Mouse (Mus musculus) right cerebral cortex, postnatal 25 days (tissue): ENCODE results near the gene Eif3g.
A peak's percentile ranks its signal among the peaks of the same experiment; 100 is the strongest.

ENCODE experiments used
- DNase-seq: peaks from one replicate; pipeline ENCODE4 v3.0.0; 2022

The Eif3g gene

GRCm38 (mm10) chr9:20898511-20899073 lies at the start of gene Eif3g:
Gene Eif3g, minus strand, starts transcription at chr9:20898623.
- DNase-seq = peak; percentile 83

GRCm38 (mm10) chr9:20946066-20946880 lies 47.9 kb upstream of the Eif3g start:
- no peak for DNase-seq

DNA sequence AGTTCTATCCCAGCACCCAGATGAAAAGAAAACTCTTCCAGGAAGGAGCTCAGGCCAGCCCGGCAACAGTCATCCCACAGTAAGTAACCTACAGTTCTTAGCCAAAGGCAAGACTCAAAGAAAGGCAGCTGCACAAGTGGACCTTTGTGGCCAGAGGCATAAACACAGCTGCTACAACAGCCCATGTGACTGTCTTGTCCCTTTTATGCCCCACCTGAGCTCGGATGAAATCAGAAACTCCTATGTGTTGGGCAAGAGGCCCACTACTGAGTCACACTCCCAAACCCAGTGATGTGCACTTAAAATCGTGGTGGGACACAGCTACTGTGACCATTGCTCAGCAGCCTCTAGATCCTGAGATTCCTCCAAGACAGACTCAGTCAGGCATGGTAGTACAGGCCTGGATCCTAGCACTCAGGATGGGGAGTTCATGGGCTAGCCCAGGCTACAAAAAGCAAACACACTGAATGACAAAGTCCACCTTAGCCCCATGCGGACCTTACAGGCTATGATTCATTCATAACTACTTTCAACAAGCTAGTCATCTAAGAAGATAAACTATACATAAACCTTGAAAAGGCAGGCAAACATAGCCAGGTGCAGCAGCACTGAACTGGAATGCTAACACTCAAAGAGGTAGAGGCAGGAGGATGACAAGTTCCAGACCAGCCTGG lies 46.4 kb upstream of the Eif3g start:
- DNase-seq = no peak

DNA sequence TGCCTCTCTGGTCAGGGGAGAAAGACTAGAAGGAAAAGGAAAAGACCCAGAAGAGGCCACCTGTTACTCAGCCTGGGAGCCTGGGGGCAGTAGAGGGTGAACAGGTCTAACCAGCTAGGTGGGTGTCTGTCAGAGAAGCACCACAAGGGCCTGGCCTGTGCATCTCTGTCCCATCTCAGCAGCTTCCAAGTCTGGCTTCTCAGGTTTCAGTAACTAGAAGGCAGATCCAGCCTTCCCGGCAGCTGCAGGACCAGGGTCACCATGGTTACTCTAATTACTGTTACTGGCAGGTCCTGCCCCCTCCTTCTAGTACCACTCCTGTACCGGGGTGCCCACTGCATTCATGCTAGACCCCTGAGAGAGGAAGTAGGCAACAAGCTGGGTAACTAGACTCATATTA lies 45.5 kb upstream of the Eif3g start:
- DNase-seq = no peak

DNA sequence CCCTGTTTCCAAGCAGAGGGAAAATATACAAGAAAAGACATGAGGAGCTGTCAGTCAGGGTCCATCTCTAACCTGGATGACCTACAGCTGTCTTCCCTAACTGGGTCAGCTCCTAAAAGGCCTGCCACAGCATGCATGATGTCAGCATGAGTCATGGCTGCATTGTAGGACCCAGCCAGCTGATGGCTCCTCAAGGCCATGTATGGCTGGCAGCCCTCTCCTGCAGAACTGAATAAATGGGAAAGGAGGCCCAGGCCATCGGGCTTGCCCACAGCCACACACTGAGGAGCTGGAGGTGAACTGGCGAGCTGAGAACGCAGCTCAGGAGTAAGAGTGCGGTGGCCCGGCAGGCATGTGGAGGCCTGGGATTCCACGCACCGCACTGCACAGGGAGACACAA lies 45.0 kb upstream of the Eif3g start:
- no peak for DNase-seq

DNA sequence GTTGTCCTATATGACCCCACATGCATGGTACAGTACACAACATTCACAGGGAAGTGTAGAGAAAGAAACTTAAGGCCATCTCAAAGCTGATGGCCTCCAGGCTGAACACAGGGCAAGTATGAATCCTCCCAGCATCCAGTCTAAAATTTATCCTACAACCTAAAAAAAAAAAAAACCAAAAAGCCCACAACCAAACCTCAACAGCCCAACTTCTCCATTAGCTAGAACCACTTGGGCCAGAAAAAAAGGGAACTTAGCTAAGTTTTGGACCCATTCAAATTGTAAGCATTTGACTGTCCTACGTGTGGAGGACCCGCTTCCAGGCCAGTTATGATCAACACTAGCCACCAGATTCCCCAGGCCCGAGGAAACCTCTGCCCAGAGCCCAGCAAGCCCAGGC lies 24.8 kb upstream of the Eif3g start:
- no peak for DNase-seq

DNA sequence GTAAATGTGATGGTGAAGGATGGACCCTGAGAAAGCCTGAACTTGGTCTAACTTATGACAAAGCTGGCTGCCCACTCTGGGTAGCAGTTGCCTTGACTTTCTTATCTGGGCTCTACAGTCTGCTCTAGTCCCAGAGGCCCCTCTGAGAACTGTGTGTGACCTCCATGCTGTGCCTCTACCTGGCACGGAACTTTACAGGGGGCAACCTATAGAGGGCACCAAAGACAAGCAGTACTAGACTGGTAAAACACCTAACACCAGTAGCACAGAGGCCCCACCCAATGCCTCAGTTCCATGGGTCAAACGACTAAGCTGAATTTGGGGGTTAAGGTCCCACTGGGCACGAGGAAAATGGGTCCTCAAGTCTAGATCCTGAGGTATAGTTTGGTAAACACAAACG lies 17.7 kb upstream of the Eif3g start:
- no peak for DNase-seq

- DNase-seq = no peak
Measured at GRCm38 (mm10) chr9:20909948-20910347, 11.5 kb upstream of the Eif3g start.

DNA sequence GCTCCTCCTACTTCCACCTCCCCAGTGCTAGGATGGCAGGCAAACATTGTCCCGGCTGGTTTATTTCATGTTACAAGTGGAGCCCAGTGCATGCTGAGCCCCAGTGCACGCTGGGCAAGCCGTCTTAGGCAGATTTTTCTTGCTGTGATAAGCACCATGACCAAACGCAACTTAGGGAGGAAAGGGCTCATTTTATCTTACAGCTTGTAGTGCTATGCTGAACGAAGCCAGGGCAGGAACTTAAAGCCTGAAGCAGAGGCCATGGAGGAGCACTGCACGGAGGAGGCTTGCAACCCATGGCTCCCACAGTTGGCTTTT lies 3.7 kb upstream of the Eif3g start:
- no peak for DNase-seq

GRCm38 (mm10) chr9:20901466-20902173 lies 3.2 kb upstream of the Eif3g start:
- no peak for DNase-seq

DNA sequence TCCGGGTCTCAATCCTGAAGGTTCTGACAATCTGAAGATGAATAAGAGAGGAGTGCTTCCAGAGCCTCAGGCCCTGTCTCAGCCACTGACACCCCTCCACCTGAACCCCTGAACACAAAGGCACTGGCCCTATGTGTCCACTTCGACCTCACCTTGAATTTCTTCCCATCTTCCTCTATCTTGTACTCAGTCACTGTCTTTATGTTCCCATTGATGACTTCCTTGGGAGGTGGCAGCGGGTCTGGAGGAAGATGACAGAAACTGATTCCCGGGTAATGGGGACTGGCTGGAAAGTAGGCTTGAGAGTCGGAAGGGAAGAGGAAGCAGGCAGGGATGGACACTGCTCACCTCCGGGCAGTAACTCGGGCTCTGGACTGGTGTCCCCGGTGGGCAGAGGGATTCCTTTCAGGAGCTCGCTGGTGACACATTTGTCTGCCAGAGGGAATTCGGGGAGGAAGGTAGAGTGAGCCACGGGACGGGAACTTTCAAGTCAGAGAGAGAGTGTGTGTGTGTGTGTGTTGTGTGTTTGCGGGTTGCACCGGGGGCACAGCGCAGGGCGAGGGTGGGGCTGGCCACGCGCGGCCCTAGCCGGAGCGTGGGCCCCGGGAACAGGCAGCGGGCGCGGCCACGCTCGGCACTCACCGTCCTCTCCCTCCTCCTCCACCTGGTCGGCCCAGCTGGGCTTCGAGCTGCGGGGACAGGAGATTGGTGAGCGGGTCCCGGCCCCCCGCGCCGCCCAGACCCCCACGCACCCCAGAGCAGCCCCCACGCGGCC lies 500 bp downstream of the Eif3g start:
- no peak for DNase-seq

DNA sequence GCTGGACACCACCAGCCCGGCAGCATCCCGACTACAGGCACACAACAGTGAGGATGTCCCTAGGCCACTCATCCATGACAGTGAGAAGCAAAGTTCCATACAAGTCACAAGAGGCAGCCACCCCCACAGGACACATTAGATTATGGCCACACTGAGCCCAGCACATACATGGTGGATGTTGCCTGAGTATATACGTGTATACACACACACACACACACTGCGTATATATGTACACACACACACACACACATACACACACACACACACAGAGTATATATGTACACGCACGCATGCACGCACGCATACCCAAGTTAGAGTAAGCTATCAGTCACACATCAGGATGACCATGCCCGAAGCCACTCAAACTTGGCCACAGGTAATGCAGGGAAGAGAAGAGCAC lies 3.0 kb downstream of the Eif3g start:
- no peak for DNase-seq

- no peak for DNase-seq
Measured at GRCm38 (mm10) chr9:20894629-20895028, 3.8 kb downstream of the Eif3g start.

GRCm38 (mm10) chr9:20893590-20894343 lies 4.7 kb downstream of the Eif3g start:
- DNase-seq = no peak

DNA sequence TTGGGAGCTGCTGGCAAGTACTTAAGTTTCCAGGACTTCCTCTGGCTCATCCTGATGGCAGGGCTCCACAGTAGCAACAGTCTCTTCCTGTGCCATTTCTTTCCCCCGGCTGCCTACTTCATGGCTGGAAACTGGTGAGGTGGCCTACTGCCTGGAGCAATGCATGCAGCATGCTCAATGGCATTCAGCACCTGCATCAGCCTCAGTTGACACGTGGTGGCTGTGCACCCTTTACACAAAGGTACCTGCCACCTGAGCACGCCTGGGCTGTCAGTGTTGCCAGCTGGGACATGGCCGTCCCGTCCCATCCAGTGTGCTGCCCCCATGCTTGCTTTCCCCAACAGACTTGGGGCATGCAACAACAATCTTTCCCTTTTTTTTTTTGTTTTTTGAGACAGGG lies 5.4 kb downstream of the Eif3g start:
- no peak for DNase-seq

DNA sequence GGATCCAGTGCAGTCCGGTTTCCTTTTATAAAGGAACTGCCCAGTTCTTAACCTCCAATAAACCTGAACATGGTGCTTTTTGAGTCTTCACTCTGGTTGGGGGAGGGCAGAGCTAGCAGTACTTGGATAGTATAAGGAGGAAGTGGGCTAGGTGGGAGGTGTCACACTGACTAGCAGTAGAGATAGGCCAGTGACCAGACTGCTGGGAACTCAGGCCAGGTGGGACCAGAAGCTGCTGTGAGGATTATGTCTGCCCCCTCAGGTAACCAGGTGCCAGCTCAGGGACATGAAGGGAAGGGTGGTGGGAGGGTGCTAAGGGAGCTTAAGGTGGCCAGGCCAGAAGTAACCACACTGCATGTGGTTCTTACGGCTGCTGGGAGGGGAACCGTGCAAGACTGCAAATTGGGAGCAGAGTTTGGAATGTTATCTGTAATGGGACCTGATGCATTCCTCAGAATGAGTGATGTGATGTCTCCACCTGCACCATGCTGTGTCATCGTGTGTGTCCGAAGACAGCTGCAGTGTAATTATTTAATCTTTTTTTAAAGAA lies 6.2 kb downstream of the Eif3g start:
- DNase-seq = no peak

GRCm38 (mm10) chr9:20891339-20892103 lies 6.9 kb downstream of the Eif3g start:
- DNase-seq = no peak

DNA sequence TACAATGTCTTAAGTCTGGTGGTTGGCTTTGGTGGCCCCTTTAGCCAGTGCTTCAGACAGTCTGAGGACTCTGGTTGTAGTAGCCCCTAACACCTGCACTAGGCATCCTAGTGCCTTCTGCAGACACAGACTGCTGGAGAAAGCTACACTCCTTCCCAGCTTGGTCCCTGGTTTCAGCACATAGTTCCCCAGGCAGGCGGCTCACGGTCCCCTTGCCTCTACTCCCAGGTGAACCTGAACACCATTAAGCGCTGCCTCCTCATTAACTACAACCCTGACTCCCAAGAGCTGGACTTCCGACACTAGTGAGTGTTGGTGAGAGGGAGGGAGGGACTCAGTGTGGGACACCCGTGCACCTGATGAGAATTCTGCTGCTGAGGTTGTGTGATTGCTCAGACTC lies 8.0 kb downstream of the Eif3g start:
- DNase-seq = no peak

DNA sequence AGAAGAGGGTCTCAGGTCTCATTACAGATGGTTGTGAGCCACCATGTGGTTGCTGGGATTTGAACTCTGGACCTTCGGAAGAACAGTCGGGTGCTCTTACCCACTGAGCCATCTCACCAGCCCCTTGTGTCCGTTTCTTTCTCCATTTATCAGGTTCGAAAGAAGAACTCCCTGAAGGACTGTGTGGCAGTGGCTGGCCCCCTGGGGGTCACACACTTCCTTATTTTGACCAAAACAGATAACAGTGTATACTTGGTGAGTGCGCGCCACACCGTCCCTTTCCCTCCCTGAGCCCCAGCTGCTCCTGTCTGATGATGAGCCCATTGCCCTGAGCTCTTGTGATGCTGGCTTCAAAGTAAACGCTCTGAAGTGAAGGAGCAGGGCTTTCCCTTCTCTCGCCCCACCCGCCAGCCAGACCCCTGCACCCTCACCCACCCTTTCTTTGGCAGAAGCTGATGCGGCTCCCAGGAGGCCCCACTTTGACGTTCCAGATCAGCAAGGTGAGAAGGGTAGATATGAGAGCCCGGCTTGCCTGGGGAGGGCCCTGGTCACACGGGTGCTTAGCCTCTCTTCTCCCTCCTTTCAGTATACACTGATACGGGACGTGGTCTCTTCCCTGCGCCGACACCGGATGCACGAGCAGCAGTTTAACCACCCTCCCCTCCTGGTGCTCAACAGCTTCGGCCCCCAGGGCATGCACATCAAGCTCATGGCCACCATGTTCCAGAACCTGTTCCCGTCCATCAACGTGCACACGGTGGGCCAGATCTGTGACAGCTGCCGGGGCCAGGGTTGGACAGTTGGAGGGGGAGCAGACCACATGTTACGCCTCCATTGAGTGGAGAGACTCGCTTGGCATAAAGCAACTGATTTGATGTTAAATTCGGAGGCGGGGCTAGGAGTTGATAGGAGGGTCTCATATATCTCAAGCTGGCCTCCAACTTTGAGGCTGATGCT lies 9.0 kb downstream of the Eif3g start:
- DNase-seq = no peak

- DNase-seq = no peak
Measured at GRCm38 (mm10) chr9:20888386-20888765, 10.0 kb downstream of the Eif3g start.
